Mouse (Mus musculus) Patski (cell line): ENCODE data around the gene Gps2. TPM values are rescaled to one million over a fixed set of nuclear protein-coding genes. Genes with fewer than 3 reads are reported as not detected.
"Not testable (repeated sequence)": the region's sequence is repeated elsewhere in the genome, so short reads cannot be mapped to it uniquely, and the experiment has no call there.

Source experiments
- ATAC-seq: fragments of 100-300 bp; one replicate; pipeline ENCODE4 v1.8.0; 2021
- CTCF ChIA-PET: fragments of 350-600 bp; sonication (Branson Sonifier 250); formaldehyde crosslinking; loops from one replicate; lab custom pipeline; 2022; ENCODE audit warnings: inconsistent platforms; lab: Charles Lee
- POLR2A ChIA-PET: fragments of 350-600 bp; sonication (Branson Sonifier 250); formaldehyde crosslinking; loops from one replicate; lab custom pipeline; 2022; ENCODE audit warnings: antibody characterized with exemption, inconsistent platforms; lab: Charles Lee
- DNase-seq: peaks from one replicate; pipeline ENCODE4 v3.0.0-alpha.2; 2011; ENCODE audit warnings: low read depth, low spot score
- H3K27me3 ChIP-seq: fragments of 371-371 bp; one replicate; pipeline ENCODE4 v1.5.1; 2021
- CTCF ChIP-seq: fragments of 100-300 bp; IDR thresholded peaks from one replicate; pipeline ENCODE4 v1.5.1; 2021
- in situ Hi-C: fragments of 300-500 bp; cut with MboI; formaldehyde crosslinking; loops from 3 replicates; pipeline ENCODE4 v1.11.1; 2018; ENCODE audit warnings: low pct_unique_long_range_greater_than_20kb, mixed read lengths
- polyA plus RNA-seq: library from polyadenylated mRNA; unstranded; gene quantifications from one replicate; pipeline ENCODE4 v1.2.3, GENCODE M21; 2021

Gene Gps2
- polyA plus RNA-seq, 1 experiment from 2014 or later: 55.6 TPM

DNA sequence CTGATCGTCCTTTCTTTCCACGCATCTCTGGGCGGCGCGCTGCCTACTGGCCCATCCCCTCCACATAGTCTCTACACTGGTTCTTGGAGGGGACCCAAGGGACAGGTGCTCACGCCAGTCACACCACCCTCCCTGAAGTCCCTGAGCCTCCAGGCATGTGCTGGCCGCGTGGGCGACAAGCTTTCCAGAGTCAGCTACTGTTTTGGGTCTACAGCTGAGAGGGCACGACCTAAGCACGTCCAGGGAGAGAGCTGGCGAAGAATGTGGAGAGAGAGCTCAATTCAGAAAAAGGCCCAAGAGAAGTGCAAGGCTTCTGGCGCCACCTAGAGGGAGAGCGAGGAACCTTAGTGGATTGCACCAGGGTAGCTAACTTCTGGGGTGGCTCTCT, 35.1 kb downstream of the Gps2 start:
- TF ChIP-seq CTCF: no peak
- POLR2A ChIA-PET: interaction anchor here (0.8 kb wide), 1 partner anchor 25 kb away, joined by 3 read pairs; no protein-coding TSS in a partner anchor
- ATAC-seq (peak; percentile 65), DNase-seq (peak; percentile 25)
- in situ Hi-C loops: no loop called here
- peaks cover 14% of the 10 kb centered on the region for H3K27me3 ChIP-seq
- CTCF ChIA-PET: interaction anchor here (0.6 to 6.8 kb wide), 18 partner anchors 11 to 70 kb away, joined by 3 to 85 read pairs (median 4); no protein-coding TSS in a partner anchor

DNA sequence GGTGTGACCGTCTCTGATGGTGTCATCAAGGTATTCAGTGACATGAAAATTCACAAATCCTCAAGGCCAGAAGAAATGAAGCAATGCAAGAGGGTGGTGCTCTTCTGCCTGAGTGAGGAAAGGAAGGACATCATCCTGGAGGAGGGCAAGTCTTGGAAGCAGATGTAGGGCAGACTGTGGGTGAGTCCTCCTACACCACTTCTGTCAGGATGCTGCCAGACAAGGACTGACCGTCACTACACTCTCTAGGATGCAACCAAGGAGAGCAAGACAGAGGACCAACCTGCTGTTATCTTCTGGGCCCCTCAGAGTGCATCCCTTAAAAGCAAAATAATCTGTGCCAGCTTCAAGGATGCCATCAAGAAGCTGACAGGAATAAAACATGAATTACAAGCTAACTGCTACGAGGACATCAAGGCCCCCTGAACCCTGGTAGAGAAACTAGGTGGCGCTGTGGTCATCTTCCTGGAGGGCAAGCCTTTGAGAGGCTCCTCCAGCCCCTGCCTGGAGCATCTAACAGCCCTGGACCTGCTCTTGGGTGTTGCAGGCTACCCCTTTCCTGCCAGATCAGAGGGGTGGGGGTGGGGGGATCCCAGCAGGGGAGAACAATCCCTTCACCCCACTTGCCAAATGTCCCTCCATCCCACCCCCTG, 37.2 kb downstream of the Gps2 start:
- CTCF ChIA-PET: interaction anchor here (1.5 to 6.8 kb wide), 2 partner anchors 14 to 18 kb away, joined by 3 to 85 read pairs; no protein-coding TSS in a partner anchor
- DNase-seq (no peak), ATAC-seq (no peak)
- peak; percentile 31 for TF ChIP-seq CTCF
- H3K27me3 ChIP-seq: peaks cover 5% of the 10 kb centered on the region
- POLR2A ChIA-PET: interaction anchor here (1.4 kb wide), 1 partner anchor 13 kb away, joined by 3 read pairs; no protein-coding TSS in a partner anchor
- in situ Hi-C loops: no loop called here

DNA sequence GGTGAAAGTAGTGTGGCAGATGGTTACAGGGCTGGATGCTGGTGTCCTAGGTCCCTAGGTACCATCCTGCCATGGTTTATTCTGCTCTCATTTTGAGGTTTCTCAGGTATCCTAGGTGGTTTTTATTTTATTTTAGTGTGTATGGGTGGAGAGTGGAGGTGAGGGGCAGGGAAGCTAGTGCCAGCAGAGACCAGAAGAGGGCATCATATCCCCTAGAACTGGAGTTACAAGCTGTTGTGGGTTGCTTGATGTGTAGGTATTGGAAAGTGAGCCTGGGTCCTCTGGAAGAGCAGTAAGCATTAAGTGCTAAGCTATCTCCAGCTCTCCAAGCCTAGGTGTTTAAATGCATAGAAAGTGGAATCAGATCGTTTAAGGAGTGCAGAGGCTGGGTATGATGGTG, 38.6 kb downstream of the Gps2 start:
- POLR2A ChIA-PET: no interaction called here
- ATAC-seq (no peak), DNase-seq (no peak)
- in situ Hi-C loops: no loop called here
- H3K27me3 ChIP-seq: peaks cover 7% of the 10 kb centered on the region
- CTCF ChIA-PET: interaction anchor here (1.3 to 6.8 kb wide), 3 partner anchors 19 to 72 kb away, joined by 4 to 85 read pairs (median 5); partner anchors contain the start of gene Kctd11
- TF ChIP-seq CTCF: peak; percentile 60

DNA sequence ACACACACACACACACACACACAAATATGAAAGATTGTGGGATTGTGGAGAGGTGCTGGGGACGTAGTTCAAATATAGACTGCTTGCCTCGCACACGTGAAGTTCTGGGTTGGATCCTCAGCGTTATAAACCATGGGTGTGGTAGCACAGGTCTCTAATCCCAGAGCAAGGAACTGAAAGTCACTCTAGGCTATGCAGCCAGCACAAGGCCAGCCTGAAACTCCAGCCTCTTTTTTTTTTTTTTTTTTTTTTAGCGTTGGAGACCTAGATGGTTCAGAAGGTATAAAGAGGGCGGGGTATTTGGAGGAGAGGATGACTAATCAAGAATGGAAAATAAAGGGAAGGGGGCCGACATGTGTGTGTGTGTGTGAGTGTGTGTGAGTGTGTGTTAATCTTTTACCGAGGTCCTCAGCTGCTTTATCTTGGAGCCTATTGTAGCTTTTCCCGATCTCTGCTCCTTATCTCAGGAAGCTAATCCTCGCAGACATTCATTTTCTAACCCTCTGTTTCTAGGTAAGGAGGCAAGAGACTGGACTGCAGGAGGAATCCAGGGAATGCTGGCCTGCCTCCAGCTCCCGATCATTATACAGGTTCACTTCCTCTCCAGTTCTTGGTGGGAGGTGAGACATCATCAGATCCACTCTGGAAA, 39.7 kb downstream of the Gps2 start:
- ATAC-seq (no peak), DNase-seq (no peak)
- POLR2A ChIA-PET: no interaction called here

DNA sequence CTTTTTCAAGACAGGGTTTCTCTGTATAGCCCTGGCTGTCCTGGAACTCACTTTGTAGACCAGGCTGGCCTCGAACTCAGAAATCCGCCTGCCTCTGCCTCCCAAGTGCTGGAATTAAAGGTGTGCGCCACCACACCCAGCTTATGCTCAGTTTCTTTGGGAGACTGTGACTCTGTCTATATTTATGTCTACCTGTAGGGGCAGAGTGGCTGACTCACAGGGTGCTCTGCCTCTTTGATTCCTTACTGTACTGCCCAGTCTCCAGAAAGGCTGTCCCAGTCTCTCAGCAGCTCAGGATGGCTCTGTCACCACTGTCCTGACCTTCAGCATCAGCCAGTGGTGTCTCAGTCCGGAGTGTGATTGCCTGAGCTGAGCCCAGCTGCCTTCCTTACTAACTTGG, 41.9 kb downstream of the Gps2 start:
- POLR2A ChIA-PET, in situ Hi-C loops, ATAC-seq, DNase-seq: not testable (repeated sequence)
- H3K27me3 ChIP-seq: peaks cover 18% of the 10 kb centered on the region
- CTCF ChIA-PET: interaction anchor here (0.9 to 1.2 kb wide), 3 partner anchors 12 to 23 kb away, joined by 3 to 5 read pairs (median 5); no protein-coding TSS in a partner anchor

More for the DNA sequence above, 39.7 kb downstream of the Gps2 start:
- CTCF ChIA-PET: interaction anchor here (1.3 to 6.8 kb wide), 3 partner anchors 20 to 73 kb away, joined by 4 to 85 read pairs (median 5); partner anchors contain the start of gene Kctd11
- H3K27me3 ChIP-seq: peaks cover 10% of the 10 kb centered on the region
- no peak for TF ChIP-seq CTCF
- in situ Hi-C loops: no loop called here

DNA sequence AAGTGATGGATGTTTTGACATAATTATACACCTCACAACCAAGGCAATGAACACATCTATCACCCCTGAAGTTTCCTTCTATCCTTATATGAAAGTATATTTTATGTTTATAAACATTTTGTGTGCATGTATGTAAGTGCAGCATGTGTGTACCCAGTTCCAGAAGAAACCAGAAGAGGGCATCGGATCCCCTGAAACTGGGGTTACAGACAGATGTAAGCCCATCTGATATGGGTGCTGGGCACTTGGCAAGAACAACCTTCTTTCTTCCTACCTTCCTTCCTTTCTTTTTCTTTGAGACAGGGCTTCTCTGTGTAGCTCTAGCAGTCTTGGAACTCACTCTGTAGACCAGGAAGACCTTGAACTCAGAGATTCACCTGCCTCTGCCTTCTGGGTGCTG, 42.5 kb downstream of the Gps2 start:
- peaks cover 18% of the 10 kb centered on the region for H3K27me3 ChIP-seq
- in situ Hi-C loops: no loop called here
- ATAC-seq (no peak), DNase-seq (no peak)
- CTCF ChIA-PET: interaction anchor here (0.9 to 1.2 kb wide), 3 partner anchors 12 to 24 kb away, joined by 3 to 5 read pairs (median 5); no protein-coding TSS in a partner anchor
- TF ChIP-seq CTCF: peak; percentile 53
- POLR2A ChIA-PET: no interaction called here

DNA sequence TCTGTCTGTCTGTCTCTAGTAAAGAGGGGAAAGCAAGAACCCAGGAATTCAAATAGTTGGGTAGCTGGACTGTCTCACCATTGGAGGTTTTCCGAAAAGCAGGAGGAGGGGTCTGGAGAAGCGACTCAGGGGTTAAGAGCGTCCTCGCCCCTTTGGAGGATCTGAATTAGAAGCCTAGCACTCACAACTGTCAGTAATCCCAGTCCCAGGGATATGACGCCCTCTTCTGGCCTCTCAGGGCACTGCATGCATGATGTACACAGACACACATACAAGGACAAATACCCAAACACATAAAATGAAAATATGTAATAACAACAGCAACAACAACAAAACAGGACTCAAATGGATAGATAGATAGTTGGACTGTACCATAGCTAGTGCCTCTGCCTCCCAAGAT, 46.9 kb downstream of the Gps2 start:
- no peak for DNase-seq
- no peak for ATAC-seq
- no peak for TF ChIP-seq CTCF
- CTCF ChIA-PET: interaction anchor here (1.0 to 1.1 kb wide), 2 partner anchors 12 to 39 kb away, joined by 3 to 4 read pairs; partner anchors contain the start of gene Eif5a
- in situ Hi-C loops: no loop called here
- peaks cover 25% of the 10 kb centered on the region for H3K27me3 ChIP-seq
- POLR2A ChIA-PET: no interaction called here

DNA sequence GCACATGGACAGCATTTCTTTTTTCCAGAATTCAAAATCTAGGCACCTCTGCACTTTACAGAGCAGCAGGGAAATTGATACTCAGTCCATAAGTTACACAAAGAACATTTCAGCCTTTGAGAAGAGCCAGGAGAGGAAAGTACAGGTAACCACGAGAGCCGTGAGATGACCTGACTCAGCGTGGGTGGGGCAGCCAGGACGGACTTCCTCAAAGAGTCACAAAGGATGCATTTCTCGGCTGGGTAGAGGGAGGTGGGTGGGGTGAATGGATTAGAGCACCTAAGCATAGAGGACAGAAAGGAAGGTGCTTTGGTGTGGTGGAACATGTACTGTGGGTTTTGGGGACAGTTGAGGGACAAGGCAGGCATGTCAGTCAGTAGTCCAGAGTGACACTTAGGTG, 48.2 kb downstream of the Gps2 start:
- in situ Hi-C loops: no loop called here
- ChIA-PET POLR2A (no interaction called here), CTCF (no interaction called here)
- H3K27me3 ChIP-seq: peaks cover 25% of the 10 kb centered on the region
- no peak for DNase-seq
- ATAC-seq: no peak
- no peak for TF ChIP-seq CTCF

DNA sequence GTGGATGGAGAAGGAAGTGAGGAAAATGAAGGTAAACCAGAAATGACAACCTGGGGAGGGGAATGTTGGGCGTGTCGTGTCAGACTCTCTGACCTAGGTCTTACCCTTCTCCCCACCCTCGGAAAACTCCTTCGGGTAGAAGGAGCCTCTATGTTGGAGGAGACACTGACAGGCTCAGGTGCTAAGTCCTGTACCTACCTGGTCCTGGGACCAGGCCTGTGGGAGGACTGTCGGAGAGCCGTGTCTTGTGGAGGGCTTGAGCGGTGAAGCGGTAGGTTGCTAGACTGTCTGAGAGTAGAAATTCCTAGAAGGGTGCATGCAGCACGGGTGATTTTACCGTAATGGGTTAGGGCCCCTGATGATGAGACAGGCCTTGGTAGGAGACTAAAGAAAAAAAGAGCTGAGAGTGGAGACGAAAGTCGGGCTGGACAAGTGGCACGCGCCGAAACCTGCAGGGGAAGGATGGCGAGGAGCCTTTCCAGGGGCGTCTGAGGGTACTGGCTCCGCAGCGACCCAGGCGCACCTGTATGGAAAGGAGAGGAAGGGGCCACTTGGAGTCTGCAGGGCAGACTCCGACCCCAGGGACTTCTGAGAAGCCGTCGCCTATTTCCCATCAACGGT, 51.1 kb downstream of the Gps2 start, which contains the start of gene Cldn7:
TSS of gene Cldn7 (plus strand) at position 130 of the 621 bp plus-strand sequence.
- ATAC-seq (no peak), DNase-seq (no peak)
- ChIA-PET POLR2A (no interaction called here), CTCF (no interaction called here)
- in situ Hi-C loops: no loop called here
- TF ChIP-seq CTCF: no peak
- peaks cover 17% of the 10 kb centered on the region for H3K27me3 ChIP-seq

DNA sequence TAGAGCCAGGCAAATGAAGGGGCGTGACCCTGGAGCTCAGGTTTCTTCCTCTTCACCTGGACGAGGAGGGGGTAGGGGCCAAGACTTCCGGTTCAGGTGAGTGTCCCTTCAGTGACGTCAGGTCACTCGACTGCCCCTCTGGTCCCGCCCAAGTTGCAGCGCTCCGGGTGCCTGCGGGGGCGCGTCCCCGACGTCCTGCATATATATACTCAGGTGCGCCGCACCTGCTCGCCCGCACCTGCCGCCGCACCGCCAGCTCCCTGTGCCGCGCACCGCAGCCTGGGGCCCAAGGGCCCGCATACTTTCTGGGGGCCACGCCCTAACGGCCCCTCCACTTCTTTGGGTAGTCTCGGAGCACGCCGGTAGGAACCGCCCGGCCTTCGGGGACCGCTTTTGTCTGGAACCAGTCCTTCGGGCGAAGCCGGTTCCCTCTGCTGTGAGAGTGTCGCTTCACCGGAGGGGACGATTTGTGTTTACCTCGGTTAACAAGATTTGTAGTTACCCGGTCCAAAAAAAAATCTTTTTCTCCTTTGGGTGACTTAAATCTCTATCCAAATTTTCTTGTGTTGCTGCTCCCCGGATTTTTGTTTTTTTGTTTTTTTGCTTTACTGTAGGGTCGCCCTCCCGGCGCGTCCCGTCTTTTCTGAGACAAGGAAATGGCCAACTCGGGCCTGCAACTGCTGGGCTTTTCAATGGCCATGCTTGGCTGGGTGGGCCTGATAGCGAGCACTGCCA, 51.8 kb downstream of the Gps2 start:
- peaks cover 13% of the 10 kb centered on the region for H3K27me3 ChIP-seq
- in situ Hi-C loops: no loop called here
- CTCF ChIA-PET: no interaction called here
- no peak for TF ChIP-seq CTCF
- ATAC-seq: no peak
- POLR2A ChIA-PET: no interaction called here
- no peak for DNase-seq

Other genes with a start within 250 kb of the Gps2 start
- 4.4 TPM for gene Cd68, start 247.7 kb upstream of the Gps2 start, polyA plus RNA-seq
- 592 TPM for gene Eif4a1, start 241.5 kb upstream of the Gps2 start, polyA plus RNA-seq
- gene Senp3, start 231.8 kb upstream of the Gps2 start, polyA plus RNA-seq: 116 TPM
- gene Tnfsf13, start 228.1 kb upstream of the Gps2 start, polyA plus RNA-seq: 5.0 TPM
- 26.6 TPM for gene Tnfsf12, start 218.0 kb upstream of the Gps2 start, polyA plus RNA-seq
- gene Tnfsfm13, start 217.8 kb upstream of the Gps2 start, polyA plus RNA-seq: 7.2 TPM
- 96.2 TPM for gene Polr2a, start 155.3 kb upstream of the Gps2 start, polyA plus RNA-seq
- gene Slc35g3, start 151.9 kb upstream of the Gps2 start, polyA plus RNA-seq: 0.32 TPM
- gene Zbtb4, start 148.0 kb upstream of the Gps2 start, polyA plus RNA-seq: 36.9 TPM
- 27.7 TPM for gene Chrnb1, start 117.9 kb upstream of the Gps2 start, polyA plus RNA-seq
- 0.03 TPM for gene Fgf11, start 112.0 kb upstream of the Gps2 start, polyA plus RNA-seq
- gene Tmem102, start 108.3 kb upstream of the Gps2 start, polyA plus RNA-seq: 1.1 TPM
- gene Gm39566, start 98.6 kb upstream of the Gps2 start, polyA plus RNA-seq: not detected
- not detected for gene Spem2, start 95.4 kb upstream of the Gps2 start, polyA plus RNA-seq
- 0.09 TPM for gene Spem1, start 91.7 kb upstream of the Gps2 start, polyA plus RNA-seq
- gene Nlgn2, start 76.1 kb upstream of the Gps2 start, polyA plus RNA-seq: 35.0 TPM
- 158 TPM for gene Tmem256, start 75.4 kb upstream of the Gps2 start, polyA plus RNA-seq
- 82.9 TPM for gene Plscr3, start 67.5 kb upstream of the Gps2 start, polyA plus RNA-seq
- gene Tnk1, start 55.2 kb upstream of the Gps2 start, polyA plus RNA-seq: not detected
- gene Tmem95, start 35.9 kb upstream of the Gps2 start, polyA plus RNA-seq: 0.12 TPM
- gene Kctd11, start 32.5 kb upstream of the Gps2 start, polyA plus RNA-seq: 8.4 TPM
- gene Acap1, start 18.3 kb upstream of the Gps2 start, polyA plus RNA-seq: 0.40 TPM
- gene 2810408A11Rik, start 12.9 kb upstream of the Gps2 start, polyA plus RNA-seq: 3.6 TPM
- gene Neurl4, start 12.8 kb upstream of the Gps2 start, polyA plus RNA-seq: 53.3 TPM
- 768 TPM for gene Eif5a, start 8.1 kb downstream of the Gps2 start, polyA plus RNA-seq
- gene Ybx2, start 21.9 kb downstream of the Gps2 start, polyA plus RNA-seq: 2.4 TPM
- gene Slc2a4, start 34.3 kb downstream of the Gps2 start, polyA plus RNA-seq: 0.13 TPM
- not detected for gene Cldn7, start 50.9 kb downstream of the Gps2 start, polyA plus RNA-seq
- 174 TPM for gene Ctdnep1, start 67.3 kb downstream of the Gps2 start, polyA plus RNA-seq
- gene Elp5, start 68.6 kb downstream of the Gps2 start, polyA plus RNA-seq: 76.4 TPM
- gene Gabarap, start 77.3 kb downstream of the Gps2 start, polyA plus RNA-seq: 528 TPM
- gene Phf23, start 81.9 kb downstream of the Gps2 start, polyA plus RNA-seq: 76.1 TPM
- 41.6 TPM for gene Dvl2, start 86.7 kb downstream of the Gps2 start, polyA plus RNA-seq
- 234 TPM for gene Acadvl, start 101.5 kb downstream of the Gps2 start, polyA plus RNA-seq
- 48.1 TPM for gene Dlg4, start 103.1 kb downstream of the Gps2 start, polyA plus RNA-seq
- not detected for gene Asgr1, start 140.2 kb downstream of the Gps2 start, polyA plus RNA-seq
- not detected for gene Asgr2, start 178.8 kb downstream of the Gps2 start, polyA plus RNA-seq
- gene Mgl2, start 216.4 kb downstream of the Gps2 start, polyA plus RNA-seq: not detected
- gene Clec10a, start 242.3 kb downstream of the Gps2 start, polyA plus RNA-seq: not detected